Mouse (Mus musculus): Measurements from ENCODE around the gene Rab35. TPM values are rescaled to one million over a fixed set of nuclear protein-coding genes. Genes with fewer than 3 reads are reported as not detected.
A peak's percentile ranks its signal among the peaks of the same experiment; 100 is the strongest.

Gene Rab35
- total and polyA plus RNA-seq, 2 experiments from 2014 or later = 24.7 to 92.5 TPM

DNA sequence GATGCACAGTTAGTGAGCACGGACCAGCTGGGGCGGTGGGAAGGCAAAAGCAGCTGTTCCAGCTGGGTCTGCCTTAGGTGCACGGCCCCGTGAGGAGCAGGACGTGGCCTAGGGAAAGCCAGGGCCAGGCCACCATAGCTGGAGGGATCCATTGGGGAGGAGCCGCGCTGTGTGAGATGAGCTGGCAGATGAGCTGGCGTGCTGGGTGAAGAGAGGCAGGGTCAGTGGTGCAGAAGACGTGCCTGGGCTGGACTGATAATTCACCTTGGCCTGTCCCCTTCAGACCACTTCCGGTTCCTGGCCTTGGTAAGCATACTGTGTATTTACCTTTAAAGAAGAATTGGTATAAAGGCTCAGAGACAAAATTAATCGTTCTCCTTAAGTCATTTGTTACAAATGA lies 20.1 kb upstream of the Rab35 start:
- H3K4me3 ChIP-seq (ENCODE audit: low read depth, low read length) = no peak overlapping the region
- peaks cover 98% of the 10 kb centered on the region for H3K36me3 ChIP-seq (ENCODE audit: insufficient read depth)
- H3K4me1 ChIP-seq (ENCODE audit: insufficient read depth) = no peaks in the 10 kb centered on the region
- TF ChIP-seq CTCF (IDR thresholded peaks at IDR 0.05; ENCODE audit: low read depth) = no peak
- ATAC-seq (no peak), DNase-seq (no peak)
- no peaks in the 10 kb centered on the region for H3K27me3 ChIP-seq (ENCODE audit: insufficient read depth, low read length)
- WGBS = 91% methylated on average over 11 of the region's 11 CpGs
- H3K4me2 ChIP-seq (ENCODE audit: low read depth) = no peak overlapping the region
- H3K27ac ChIP-seq (ENCODE audit: low read depth, low read length) = no peak overlapping the region
- no peak overlapping the region for H3K9ac ChIP-seq
- H3K9me3 ChIP-seq (ENCODE audit: low read length) = no peaks in the 10 kb centered on the region

DNA sequence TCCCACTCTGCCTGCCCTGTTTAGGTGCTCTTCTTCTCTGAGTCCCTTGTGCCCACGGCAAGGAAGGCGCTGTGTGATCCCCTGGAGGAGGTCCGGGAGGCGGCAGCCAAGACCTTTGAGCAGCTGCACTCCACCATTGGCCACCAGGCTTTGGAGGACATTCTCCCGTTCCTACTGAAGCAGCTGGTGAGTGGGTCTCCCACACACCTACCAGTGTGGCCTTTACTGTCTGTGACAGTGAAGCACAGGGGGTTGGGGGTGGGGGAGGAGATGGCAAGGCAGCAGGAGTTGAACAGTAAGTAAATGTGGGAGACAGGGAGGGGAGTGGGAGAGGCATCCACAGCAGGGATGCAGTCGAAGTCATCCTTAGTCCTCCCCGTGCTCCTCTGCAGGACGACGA lies 18.4 kb upstream of the Rab35 start:
- H3K4me1 ChIP-seq (ENCODE audit: insufficient read depth) = no peaks in the 10 kb centered on the region
- TF ChIP-seq CTCF (IDR thresholded peaks at IDR 0.05; ENCODE audit: low read depth) = no peak
- H3K4me2 ChIP-seq (ENCODE audit: low read depth) = no peak overlapping the region
- H3K9ac ChIP-seq = no peak overlapping the region
- no peak for DNase-seq
- 90% methylated on average over 9 of the region's 9 CpGs for WGBS
- H3K27me3 ChIP-seq (ENCODE audit: insufficient read depth, low read length) = no peaks in the 10 kb centered on the region
- H3K9me3 ChIP-seq (ENCODE audit: low read length) = no peaks in the 10 kb centered on the region
- no peak for ATAC-seq
- H3K4me3 ChIP-seq (ENCODE audit: low read depth, low read length) = no peak overlapping the region
- no peak overlapping the region for H3K27ac ChIP-seq (ENCODE audit: low read depth, low read length)
- peaks cover 99% of the 10 kb centered on the region for H3K36me3 ChIP-seq (ENCODE audit: insufficient read depth)

DNA sequence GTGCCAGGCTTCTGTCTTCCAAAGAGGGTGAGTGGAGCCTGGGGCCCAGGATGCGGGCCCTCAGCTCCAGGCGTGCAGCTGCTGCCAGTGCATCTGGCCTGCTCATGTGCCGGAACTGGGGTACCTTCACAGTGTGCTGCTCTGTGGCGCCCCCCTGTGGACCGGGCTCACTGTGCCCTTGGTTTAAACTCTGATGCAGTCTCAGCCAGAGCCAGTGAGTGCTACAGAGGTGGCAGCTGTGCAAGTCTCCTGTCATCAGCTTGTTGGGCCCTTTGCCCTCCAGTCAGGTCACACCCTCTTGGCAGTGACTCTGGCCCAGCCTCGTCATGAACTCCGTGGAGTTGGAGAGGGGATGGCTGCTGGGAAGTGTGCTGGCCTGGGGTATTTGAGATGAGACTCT lies 16.8 kb upstream of the Rab35 start:
- ATAC-seq (no peak), DNase-seq (no peak)
- no peak overlapping the region for H3K4me3 ChIP-seq (ENCODE audit: low read depth, low read length)
- WGBS = 78% methylated on average over 7 of the region's 7 CpGs
- H3K27ac ChIP-seq (ENCODE audit: low read depth, low read length) = no peak overlapping the region
- H3K4me1 ChIP-seq (ENCODE audit: insufficient read depth) = no peaks in the 10 kb centered on the region
- no peak overlapping the region for H3K9ac ChIP-seq
- H3K9me3 ChIP-seq (ENCODE audit: low read length) = no peaks in the 10 kb centered on the region
- H3K36me3 ChIP-seq (ENCODE audit: insufficient read depth) = peaks cover 99% of the 10 kb centered on the region
- peak; percentile 59 for TF ChIP-seq CTCF (IDR thresholded peaks at IDR 0.05; ENCODE audit: low read depth)
- no peak overlapping the region for H3K4me2 ChIP-seq (ENCODE audit: low read depth)
- H3K27me3 ChIP-seq (ENCODE audit: insufficient read depth, low read length) = no peaks in the 10 kb centered on the region

DNA sequence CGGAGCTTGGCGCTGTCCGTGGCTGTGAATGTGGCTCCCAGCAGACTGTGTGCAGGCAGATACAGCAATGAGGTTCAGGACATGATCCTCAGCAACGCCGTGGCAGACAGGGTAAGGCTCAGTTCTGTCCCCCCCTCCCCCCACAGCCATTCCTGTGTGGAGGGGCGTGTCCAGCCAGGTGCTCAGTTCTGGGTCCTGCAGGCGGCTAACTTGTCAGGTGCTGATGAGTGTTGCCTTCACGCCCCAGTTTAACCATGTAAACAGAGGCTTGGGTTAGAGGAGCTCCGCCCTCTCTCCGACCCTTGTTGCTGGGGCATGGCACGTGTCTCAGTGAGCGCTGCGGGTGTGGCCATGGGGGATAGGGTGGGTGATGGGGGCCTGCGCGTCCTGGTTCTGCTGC lies 12.0 kb upstream of the Rab35 start:
- ATAC-seq (no peak), DNase-seq (no peak)
- 93% methylated on average over 15 of the region's 15 CpGs for WGBS
- Histone ChIP-seq H3K36me3 (ENCODE audit: insufficient read depth) (peaks cover 78% of the 10 kb centered on the region), H3K4me2 (ENCODE audit: low read depth) (no peak overlapping the region), H3K4me3 (ENCODE audit: low read depth, low read length) (no peak overlapping the region), H3K9ac (no peak overlapping the region), H3K27me3 (ENCODE audit: insufficient read depth, low read length) (no peaks in the 10 kb centered on the region), H3K4me1 (ENCODE audit: insufficient read depth) (no peaks in the 10 kb centered on the region), H3K27ac (ENCODE audit: low read depth, low read length) (no peak overlapping the region), H3K9me3 (ENCODE audit: low read length) (no peaks in the 10 kb centered on the region)
- no peak for TF ChIP-seq CTCF (IDR thresholded peaks at IDR 0.05; ENCODE audit: low read depth)

DNA sequence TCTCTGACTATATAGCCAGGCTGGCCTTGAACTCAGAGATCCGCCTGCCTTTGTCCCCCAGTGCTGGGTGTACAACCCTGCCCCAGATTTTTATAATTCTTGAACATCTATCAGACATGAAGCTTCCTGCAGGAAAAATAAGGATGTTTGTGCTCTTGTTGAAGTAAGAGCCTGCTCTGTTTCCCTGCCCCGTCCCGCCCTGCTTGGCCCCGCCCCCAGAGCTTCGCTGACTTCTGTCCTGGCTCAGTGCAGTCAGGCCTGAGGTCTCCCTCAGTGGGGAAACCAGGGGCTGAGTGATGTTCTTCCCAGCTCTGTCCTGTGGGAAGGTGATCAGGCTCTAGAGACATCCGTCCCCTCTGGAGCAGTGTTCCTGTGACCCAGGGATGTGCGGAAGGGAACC lies 9.0 kb upstream of the Rab35 start:
- DNase-seq (no peak), ATAC-seq (no peak)
- no peak for TF ChIP-seq CTCF (IDR thresholded peaks at IDR 0.05; ENCODE audit: low read depth)
- 89% methylated on average over 7 of the region's 7 CpGs for WGBS
- H3K27me3 ChIP-seq (ENCODE audit: insufficient read depth, low read length) = no peaks in the 10 kb centered on the region
- H3K27ac ChIP-seq (ENCODE audit: low read depth, low read length) = no peak overlapping the region
- peaks cover 49% of the 10 kb centered on the region for H3K36me3 ChIP-seq (ENCODE audit: insufficient read depth)
- no peaks in the 10 kb centered on the region for H3K9me3 ChIP-seq (ENCODE audit: low read length)
- no peak overlapping the region for H3K4me2 ChIP-seq (ENCODE audit: low read depth)
- no peak overlapping the region for H3K4me3 ChIP-seq (ENCODE audit: low read depth, low read length)
- no peaks in the 10 kb centered on the region for H3K4me1 ChIP-seq (ENCODE audit: insufficient read depth)
- no peak overlapping the region for H3K9ac ChIP-seq

DNA sequence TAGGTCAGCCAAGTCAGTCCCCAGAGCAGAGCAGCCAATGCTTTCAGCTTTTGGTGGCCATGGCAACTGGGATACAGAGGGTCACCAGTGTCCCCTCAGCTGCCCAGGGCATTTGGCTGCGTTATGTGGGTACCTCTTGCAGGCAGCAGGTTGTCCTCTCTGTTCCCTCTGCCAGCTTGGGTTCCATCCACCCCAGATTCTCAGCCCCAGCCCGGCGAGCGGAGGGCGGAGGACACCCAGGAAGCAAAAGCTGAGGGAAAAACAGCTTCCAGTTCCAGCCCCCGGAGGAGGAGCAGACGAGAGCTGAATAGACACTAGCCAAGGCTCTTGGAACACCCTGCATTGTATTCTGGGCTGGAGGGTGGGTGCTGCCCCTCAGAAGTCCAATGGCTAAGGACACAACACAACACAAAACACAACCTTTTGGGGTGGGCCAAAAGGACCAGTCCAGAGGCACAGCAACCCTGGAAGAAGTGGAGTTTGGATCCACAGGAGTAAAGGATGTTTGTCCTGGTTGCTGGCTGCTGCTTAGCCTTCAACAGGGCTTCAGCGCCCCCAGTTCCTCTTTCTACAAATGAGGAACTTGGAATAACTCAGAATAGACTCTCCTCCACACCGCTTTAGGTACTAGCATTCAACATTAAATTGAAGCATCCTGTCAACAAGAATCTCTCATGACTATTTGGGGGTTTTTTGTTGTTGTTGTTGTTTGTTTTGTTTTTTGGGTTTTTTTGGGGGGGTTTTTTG lies 7.8 kb upstream of the Rab35 start:
- WGBS = 80% methylated on average over 9 of the region's 9 CpGs

DNA sequence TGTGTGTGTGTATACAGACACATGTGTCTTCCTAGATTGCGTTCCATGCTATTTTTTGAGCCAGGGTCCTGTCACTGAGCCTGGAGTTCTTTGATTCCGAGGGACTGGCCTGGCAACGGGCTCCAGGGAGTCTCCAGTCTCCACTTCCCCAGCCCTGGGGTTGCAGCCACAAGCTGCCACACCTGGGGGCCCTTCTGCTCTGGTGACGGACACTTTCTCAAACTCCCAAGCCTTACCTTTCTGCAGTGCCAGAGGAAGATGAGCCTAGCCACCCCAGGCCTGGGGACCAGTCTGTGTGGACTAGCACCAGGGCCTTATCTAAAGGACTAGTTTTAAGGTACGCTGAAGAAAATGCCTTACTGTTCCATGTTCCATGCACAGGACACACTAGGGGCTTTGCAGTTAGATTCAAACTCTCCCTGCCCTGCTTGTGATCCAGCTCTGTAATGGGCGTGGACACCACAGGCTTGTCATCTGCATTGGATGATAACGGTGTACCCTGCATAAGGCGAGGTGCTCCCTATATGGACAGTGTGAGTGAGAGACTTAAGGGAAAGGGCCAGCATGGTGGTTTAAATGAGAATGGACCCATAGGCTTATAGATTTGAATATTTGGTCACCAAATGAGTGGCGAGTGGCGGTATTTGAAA lies 5.3 kb upstream of the Rab35 start:
- Histone ChIP-seq H3K27me3 (ENCODE audit: insufficient read depth, low read length) (no peaks in the 10 kb centered on the region), H3K36me3 (ENCODE audit: insufficient read depth) (peaks cover 15% of the 10 kb centered on the region), H3K9ac (no peak overlapping the region), H3K9me3 (ENCODE audit: low read length) (no peaks in the 10 kb centered on the region), H3K4me3 (ENCODE audit: low read depth, low read length) (no peak overlapping the region), H3K4me2 (ENCODE audit: low read depth) (no peak overlapping the region), H3K27ac (ENCODE audit: low read depth, low read length) (no peak overlapping the region), H3K4me1 (ENCODE audit: insufficient read depth) (no peaks in the 10 kb centered on the region)
- ATAC-seq (no peak), DNase-seq (no peak)
- no peak for TF ChIP-seq CTCF (IDR thresholded peaks at IDR 0.05; ENCODE audit: low read depth)
- 91% methylated on average over 10 of the region's 10 CpGs for WGBS

More for the DNA sequence above, 7.8 kb upstream of the Rab35 start:
- no peak for DNase-seq
- ATAC-seq = peak; percentile 50
- TF ChIP-seq CTCF (IDR thresholded peaks at IDR 0.05; ENCODE audit: low read depth) = no peak
- Histone ChIP-seq H3K4me1 (ENCODE audit: insufficient read depth) (no peaks in the 10 kb centered on the region), H3K9me3 (ENCODE audit: low read length) (no peaks in the 10 kb centered on the region), H3K4me2 (ENCODE audit: low read depth) (no peak overlapping the region), H3K27me3 (ENCODE audit: insufficient read depth, low read length) (no peaks in the 10 kb centered on the region), H3K4me3 (ENCODE audit: low read depth, low read length) (no peak overlapping the region), H3K9ac (no peak overlapping the region), H3K36me3 (ENCODE audit: insufficient read depth) (peaks cover 38% of the 10 kb centered on the region), H3K27ac (ENCODE audit: low read depth, low read length) (no peak overlapping the region)
